Mouse (Mus musculus): ENCODE measurements around the gene Zfp787. TPM values are rescaled to one million over a fixed set of nuclear protein-coding genes. Genes with fewer than 3 reads are reported as not detected.

Gene Zfp787
- polyA plus RNA-seq, 3 experiments from 2014 or later: 4.2 to 5.8 (median 4.3) TPM

Other genes with a start within 250 kb of the Zfp787 start
- gene Vmn1r65, start 145.0 kb downstream of the Zfp787 start, polyA plus RNA-seq (2017; shearing (Covaris generic)): not detected
- not detected for gene Nlrp4c, start 110.8 kb downstream of the Zfp787 start, polyA plus RNA-seq (2017; shearing (Covaris generic))
- gene Zfp444, start 16.2 kb upstream of the Zfp787 start, polyA plus RNA-seq (2017; shearing (Covaris generic)): 1 to 10 TPM; 6.3 to 7.5 (median 6.4) TPM
- gene Galp, start 41.1 kb upstream of the Zfp787 start, polyA plus RNA-seq (2017; shearing (Covaris generic)): not detected
- gene Zscan5b, start 66.3 kb upstream of the Zfp787 start, polyA plus RNA-seq (2017; shearing (Covaris generic)): under 1 TPM in 1 of 3 experiments, not detected in 2; 0.85 TPM
- gene Epp13, start 96.7 kb upstream of the Zfp787 start, polyA plus RNA-seq (2017; shearing (Covaris generic)): not detected
- 1 to 10 TPM; 3.3 to 7.6 (median 4.7) TPM for gene Zfp667, start 130.6 kb upstream of the Zfp787 start, polyA plus RNA-seq (2017; shearing (Covaris generic))
- under 1 TPM; 0.39 to 0.92 (median 0.44) TPM for gene Zfp583, start 175.3 kb upstream of the Zfp787 start, polyA plus RNA-seq (2017; shearing (Covaris generic))
- gene Gm3854, start 187.8 kb upstream of the Zfp787 start, polyA plus RNA-seq (2017; shearing (Covaris generic)): under 1 TPM in 2 of 3 experiments, not detected in 1; 0.62 to 0.90 TPM
- gene Zfp78, start 207.3 kb upstream of the Zfp787 start, polyA plus RNA-seq (2017; shearing (Covaris generic)): 1 to 10 TPM; 2.6 to 3.8 (median 3.4) TPM
- 1 to 10 TPM; 3.6 to 5.1 (median 3.8) TPM for gene Zfp28, start 227.3 kb upstream of the Zfp787 start, polyA plus RNA-seq (2017; shearing (Covaris generic))
- not detected for gene Smim17, start 242.7 kb upstream of the Zfp787 start, polyA plus RNA-seq (2017; shearing (Covaris generic))